Mouse (Mus musculus) lung, adult 2 months (tissue): ENCODE measurements around the gene Dgkq.

Source experiments
- CTCF ChIP-seq: fragments of 200-500 bp; IDR thresholded peaks from 2 replicates; pipeline ENCODE4 v1.5.1; 2011; ENCODE audit warnings: mild to moderate bottlenecking, low read length, control low read depth; ENCODE audit not compliant: insufficient read depth
- POLR2A ChIP-seq: fragments of 200-500 bp; IDR thresholded peaks from 2 replicates; pipeline ENCODE4 v1.6.1; 2011; ENCODE audit warnings: low read depth, mild to moderate bottlenecking, control low read depth, low read length, borderline replicate concordance; ENCODE audit errors: extremely low read depth

DNA sequence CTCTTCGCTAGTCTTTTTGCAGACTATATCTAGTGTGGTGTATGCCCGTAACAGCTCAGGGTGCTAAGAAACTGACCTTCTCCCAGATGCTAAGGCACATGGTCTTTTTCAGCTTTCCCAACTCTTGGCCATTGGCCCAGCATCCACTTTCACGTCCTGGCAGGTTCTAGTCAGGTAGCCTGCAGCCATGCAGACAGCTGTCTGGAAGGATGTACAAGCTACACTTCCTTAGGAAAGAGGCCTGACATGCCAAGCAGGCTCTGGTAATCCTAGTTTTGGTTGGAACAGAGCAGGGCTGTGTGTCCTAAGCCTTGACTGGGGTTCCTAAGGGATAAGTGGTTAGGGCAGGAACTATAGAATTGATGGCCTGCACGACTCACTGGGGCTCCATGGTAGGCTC is 6.7 kb downstream of the Dgkq start:
- TF ChIP-seq CTCF, result no peak
- no peak for TF ChIP-seq POLR2A
